Comparison of ENCODE assay signal across 8 mouse cellular contexts in the genomic region with DNA sequence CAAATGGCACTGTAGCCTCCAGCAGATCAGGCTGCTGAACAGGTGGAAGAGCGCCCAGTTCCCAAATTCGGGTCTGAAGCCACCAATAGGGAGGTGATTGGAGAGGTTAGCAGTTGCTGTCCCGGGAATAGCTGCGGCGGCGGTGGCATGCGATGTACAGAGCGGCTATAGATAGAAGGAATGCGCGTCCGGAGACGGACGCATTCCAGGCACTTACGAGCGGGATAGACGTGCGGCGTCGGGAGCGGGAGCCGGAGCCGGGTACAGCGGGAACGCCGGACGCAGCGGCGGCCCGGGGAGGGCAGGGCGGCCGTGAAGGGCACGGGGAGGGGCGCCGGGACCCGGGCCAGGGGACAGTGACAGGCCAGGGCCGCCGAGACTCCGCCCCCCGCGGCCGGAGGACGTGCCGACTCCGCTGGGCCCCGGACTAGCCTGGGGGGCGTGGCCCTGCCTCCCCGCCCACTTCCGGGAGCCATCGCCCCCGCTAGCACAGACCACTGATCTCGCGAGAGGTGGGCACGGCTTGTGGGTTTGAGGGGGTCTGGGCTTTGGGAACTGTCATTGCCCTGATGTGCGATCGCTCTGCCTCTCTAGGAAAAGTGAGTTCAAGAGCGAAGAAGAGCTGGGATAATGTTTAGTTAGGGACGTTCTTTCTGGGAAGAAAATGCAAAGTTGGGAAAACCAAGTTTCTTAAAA. TPM values are rescaled to one million over a fixed set of nuclear protein-coding genes. Genes with fewer than 3 reads are reported as not detected.
DNase-seq lines count a peak whose midpoint lies in the region; ATAC-seq and TF ChIP-seq lines count a peak whose summit lies in the region.

Gene Agl (minus strand): TSS at position 356 of the 696 bp plus-strand sequence.

- peak within 1 kb of the TSS; percentile 80 for H3K4me3 ChIP-seq in hindbrain, embryonic 14.5 days (replicated peaks; ENCODE audit: low read length)

- POLR2A ChIA-PET in Patski (lab: Charles Lee), result interaction anchor here (0.9 kb wide), 1 partner anchor 51 kb away, joined by 3 read pairs; the partner anchor contains the start of gene Frrs1

- H3K9ac ChIP-seq in hindbrain, embryonic 14.5 days, result peak within 1 kb of the TSS; percentile 82

- peak within 1 kb of the TSS; percentile 88 for H3K27ac ChIP-seq in hindbrain, embryonic 14.5 days

- CTCF ChIA-PET in Patski (lab: Charles Lee), result interaction anchor here (0.9 to 1.6 kb wide), 2 partner anchors 19 to 28 kb away, joined by 4 to 5 read pairs; no protein-coding TSS in a partner anchor

- peaks cover 6% of the 10 kb centered on the region for H3K36me3 ChIP-seq in hindbrain, embryonic 14.5 days (replicated peaks; ENCODE audit: control insufficient read depth, insufficient read depth)

- no peaks in the 10 kb centered on the region for H3K9me3 ChIP-seq in hindbrain, embryonic 14.5 days (ENCODE audit: control insufficient read depth, low read length)

- ATAC-seq in Patski, result peak; percentile 96
- peak; percentile 100 for ATAC-seq in hindbrain, embryonic 14.5 days (ENCODE audit: low FRiP score)

- TF ChIP-seq CTCF in Patski (IDR thresholded peaks at IDR 0.05), result no peak

- peak within 1 kb of the TSS; percentile 80 for H3K4me2 ChIP-seq in hindbrain, embryonic 14.5 days (replicated peaks)

- no peaks in the 10 kb centered on the region for H3K27me3 ChIP-seq in Patski
- no peaks in the 10 kb centered on the region for H3K27me3 ChIP-seq in hindbrain, embryonic 14.5 days (ENCODE audit: control insufficient read depth, insufficient read depth, low read length)

- H3K4me1 ChIP-seq in hindbrain, embryonic 14.5 days (replicated peaks; ENCODE audit: control insufficient read depth, insufficient read depth, low read length), result peaks cover 12% of the 10 kb centered on the region; the same call in 1 of the 2 replicates

- 1% methylated on average over 57 of the region's 57 CpGs for WGBS in hindbrain, embryonic 14.5 days

- DNase-seq in Patski (ENCODE audit: low read depth, low spot score), result peak; percentile 68
- peak; percentile 96 for DNase-seq in cerebellum, postnatal 14 days
- DNase-seq in frontal cortex, postnatal 25 days (ENCODE audit: low spot score in 2 of 2), result peak; percentile 65 to 76
- DNase-seq in hindbrain, embryonic 14.5 days (ENCODE audit: low spot score), result peak; percentile 95
- DNase-seq in layer of hippocampus, postnatal 36 days, result peak; percentile 86 to 88
- DNase-seq in lung, postnatal 36 days, result peak; percentile 96
- DNase-seq in retina, postnatal 1 day, result peak; percentile 98
- peak; percentile 88 to 91 for DNase-seq in urinary bladder, adult 18-20 months (ENCODE audit: low spot score in 2 of 2)

- in situ Hi-C loops in Patski (cut with MboI; ENCODE audit: low pct_unique_long_range_greater_than_20kb), result no loop called here

RNA-seq across cellular contexts. Expression of gene Agl, which starts in this region (rescaled TPM):
- 44.8 TPM for polyA plus RNA-seq in Patski (2021)
- polyA plus RNA-seq in hindbrain, embryonic 14.5 days (2014; fragmentation: Nextera tagmentation; extraction: Ambion mirVana), result 18.9 and 19.5 TPM in 2 replicates
- total RNA-seq in layer of hippocampus, postnatal 36 days (2021), result 10 to 100 TPM; 24.9 to 28.4 TPM

Comparison
In these comparisons a context has a peak if more than half of its experiments do, and no peak if none do; other contexts are left out.
1. Peak in every context shown above with its lines: DNase-seq, ATAC-seq, H3K4me3 ChIP-seq and H3K27ac ChIP-seq.